Mouse (Mus musculus): ENCODE data around the gene Patl1. TPM values are rescaled to one million over a fixed set of nuclear protein-coding genes. Genes with fewer than 3 reads are reported as not detected.

The Patl1 gene
- polyA plus RNA-seq, 1 experiment from 2014 or later, result 49.7 TPM

- Histone ChIP-seq H3K79me2 (ENCODE audit: inconsistent target) (no peaks in the 10 kb centered on the region), H3K4me3 (ENCODE audit: inconsistent target) (no peak overlapping the region), H3K27ac (no peak overlapping the region)
These were observed 37.7 kb downstream of the Patl1 start for GRCm38 (mm10) chr19:11949878-11950277.

GRCm38 (mm10) chr19:11950747-11951146 is 38.5 kb downstream of the Patl1 start:
- Histone ChIP-seq H3K4me3 (ENCODE audit: inconsistent target) (no peak overlapping the region), H3K36me3 (ENCODE audit: inconsistent target) (no peaks in the 10 kb centered on the region), H3K27ac (no peak overlapping the region), H3K79me2 (ENCODE audit: inconsistent target) (no peaks in the 10 kb centered on the region)
- 88% methylated on average over 7 of the region's 7 CpGs for WGBS (ENCODE audit: missing documents)

More at GRCm38 (mm10) chr19:11949878-11950277, 37.7 kb downstream of the Patl1 start:
- WGBS (ENCODE audit: missing documents), result 70% methylated on average over 1 of the region's 1 CpGs
- peaks cover 5% of the 10 kb centered on the region for H3K36me3 ChIP-seq (ENCODE audit: inconsistent target)

- no peaks in the 10 kb centered on the region for H3K79me2 ChIP-seq (ENCODE audit: inconsistent target)
- WGBS (ENCODE audit: missing documents), result 82% methylated on average over 6 of the region's 6 CpGs
These were observed 42.0 kb downstream of the Patl1 start for GRCm38 (mm10) chr19:11954206-11954605.

GRCm38 (mm10) chr19:11956636-11957035 is 44.4 kb downstream of the Patl1 start:
- H3K36me3 ChIP-seq (ENCODE audit: inconsistent target), result no peaks in the 10 kb centered on the region
- no peak overlapping the region for H3K27ac ChIP-seq
- no peak overlapping the region for H3K4me3 ChIP-seq (ENCODE audit: inconsistent target)
- no peaks in the 10 kb centered on the region for H3K79me2 ChIP-seq (ENCODE audit: inconsistent target)
- 90% methylated on average over 5 of the region's 5 CpGs for WGBS (ENCODE audit: missing documents)

More at GRCm38 (mm10) chr19:11954206-11954605, 42.0 kb downstream of the Patl1 start:
- H3K4me3 ChIP-seq (ENCODE audit: inconsistent target), result no peak overlapping the region
- H3K27ac ChIP-seq, result no peak overlapping the region
- no peaks in the 10 kb centered on the region for H3K36me3 ChIP-seq (ENCODE audit: inconsistent target)

- WGBS (ENCODE audit: missing documents), result 74% methylated on average over 5 of the region's 5 CpGs
- H3K27ac ChIP-seq, result peak overlapping the region; percentile 27; the same call in 1 of the 2 replicates
- no peaks in the 10 kb centered on the region for H3K36me3 ChIP-seq (ENCODE audit: inconsistent target)
- H3K79me2 ChIP-seq (ENCODE audit: inconsistent target), result no peaks in the 10 kb centered on the region
- no peak overlapping the region for H3K4me3 ChIP-seq (ENCODE audit: inconsistent target)
These were observed 45.2 kb downstream of the Patl1 start for GRCm38 (mm10) chr19:11957396-11957795.

GRCm38 (mm10) chr19:11957846-11958245 is 45.6 kb downstream of the Patl1 start:
- Histone ChIP-seq H3K4me3 (ENCODE audit: inconsistent target) (no peak overlapping the region), H3K79me2 (ENCODE audit: inconsistent target) (no peaks in the 10 kb centered on the region), H3K36me3 (ENCODE audit: inconsistent target) (no peaks in the 10 kb centered on the region), H3K27ac (peak overlapping the region; percentile 27; the same call in 1 of the 2 replicates)
- 95% methylated on average over 8 of the region's 8 CpGs for whole genome bisulfite sequencing (ENCODE audit: missing documents)

GRCm38 (mm10) chr19:11964266-11964665 is 52.1 kb downstream of the Patl1 start:
- WGBS (ENCODE audit: missing documents), result 89% methylated on average over 1 of the region's 1 CpGs
- Histone ChIP-seq H3K27ac (peak overlapping the region; percentile 74; the same call in 1 of the 2 replicates), H3K79me2 (ENCODE audit: inconsistent target) (peaks cover 33% of the 10 kb centered on the region)

GRCm38 (mm10) chr19:11965023-11965942 is 53.1 kb downstream of the Patl1 start, which contains the start of gene Osbp:
Osbp (plus strand) TSS chr19:11965941.
- Histone ChIP-seq H3K79me2 (ENCODE audit: inconsistent target) (peaks cover 40% of the 10 kb centered on the region), H3K4me3 (ENCODE audit: inconsistent target) (peak within 1 kb of the TSS; percentile 59), H3K27ac (peak within 1 kb of the TSS; percentile 74), H3K36me3 (ENCODE audit: inconsistent target) (no peaks in the 10 kb centered on the region)
- under 1% methylated on average over 56 of the region's 59 CpGs for WGBS (ENCODE audit: missing documents)

More at GRCm38 (mm10) chr19:11964266-11964665, 52.1 kb downstream of the Patl1 start:
- H3K4me3 ChIP-seq (ENCODE audit: inconsistent target), result peak overlapping the region; percentile 40; the same call in 1 of the 2 replicates
- no peaks in the 10 kb centered on the region for H3K36me3 ChIP-seq (ENCODE audit: inconsistent target)

- Histone ChIP-seq H3K79me2 (ENCODE audit: inconsistent target) (peaks cover 48% of the 10 kb centered on the region), H3K36me3 (ENCODE audit: inconsistent target) (peaks cover 7% of the 10 kb centered on the region; the same call in 1 of the 2 replicates), H3K27ac (no peak overlapping the region), H3K4me3 (ENCODE audit: inconsistent target) (peak overlapping the region; percentile 59)
- 1% methylated on average over 18 of the region's 18 CpGs for WGBS (ENCODE audit: missing documents)
These were observed 54.0 kb downstream of the Patl1 start for GRCm38 (mm10) chr19:11966201-11966636.

- WGBS (ENCODE audit: missing documents), result 79% methylated on average over 9 of the region's 9 CpGs
- peaks cover 36% of the 10 kb centered on the region; the same call in 1 of the 2 replicates for H3K36me3 ChIP-seq (ENCODE audit: inconsistent target)
These were observed 57.2 kb downstream of the Patl1 start for GRCm38 (mm10) chr19:11969155-11970050.

GRCm38 (mm10) chr19:11973511-11974222 is 61.5 kb downstream of the Patl1 start:
- peaks cover 75% of the 10 kb centered on the region for H3K36me3 ChIP-seq (ENCODE audit: inconsistent target)
- H3K27ac ChIP-seq, result no peak overlapping the region
- WGBS (ENCODE audit: missing documents), result 77% methylated on average over 13 of the region's 13 CpGs
- no peak overlapping the region for H3K4me3 ChIP-seq (ENCODE audit: inconsistent target)
- H3K79me2 ChIP-seq (ENCODE audit: inconsistent target), result peaks cover 67% of the 10 kb centered on the region

More at GRCm38 (mm10) chr19:11969155-11970050, 57.2 kb downstream of the Patl1 start:
- H3K4me3 ChIP-seq (ENCODE audit: inconsistent target), result no peak overlapping the region
- H3K27ac ChIP-seq, result peak overlapping the region; percentile 27; the same call in 1 of the 2 replicates
- peaks cover 75% of the 10 kb centered on the region for H3K79me2 ChIP-seq (ENCODE audit: inconsistent target)

GRCm38 (mm10) chr19:11974223-11974540 is 62.0 kb downstream of the Patl1 start:
- Histone ChIP-seq H3K27ac (no peak overlapping the region), H3K79me2 (ENCODE audit: inconsistent target) (peaks cover 62% of the 10 kb centered on the region), H3K4me3 (ENCODE audit: inconsistent target) (no peak overlapping the region), H3K36me3 (ENCODE audit: inconsistent target) (peaks cover 80% of the 10 kb centered on the region)
- 97% methylated on average over 2 of the region's 2 CpGs for WGBS (ENCODE audit: missing documents)

- Histone ChIP-seq H3K27ac (no peak overlapping the region), H3K4me3 (ENCODE audit: inconsistent target) (no peak overlapping the region), H3K36me3 (ENCODE audit: inconsistent target) (peaks cover 92% of the 10 kb centered on the region), H3K79me2 (ENCODE audit: inconsistent target) (peaks cover 51% of the 10 kb centered on the region; the same call in 1 of the 2 replicates)
- WGBS (ENCODE audit: missing documents), result 93% methylated on average over 4 of the region's 4 CpGs
These were observed 63.5 kb downstream of the Patl1 start for GRCm38 (mm10) chr19:11975683-11976082.

GRCm38 (mm10) chr19:11977363-11977762 is 65.2 kb downstream of the Patl1 start:
- 86% methylated on average over 5 of the region's 5 CpGs for WGBS (ENCODE audit: missing documents)
- no peak overlapping the region for H3K4me3 ChIP-seq (ENCODE audit: inconsistent target)
- H3K27ac ChIP-seq, result no peak overlapping the region
- H3K79me2 ChIP-seq (ENCODE audit: inconsistent target), result peaks cover 35% of the 10 kb centered on the region; the same call in 1 of the 2 replicates
- peaks cover 89% of the 10 kb centered on the region for H3K36me3 ChIP-seq (ENCODE audit: inconsistent target)
